Mouse (Mus musculus): ENCODE data around the gene Fam209. TPM values are rescaled to one million over a fixed set of nuclear protein-coding genes. Genes with fewer than 3 reads are reported as not detected.
A peak's percentile ranks its signal among the peaks of the same experiment; 100 is the strongest.

Fam209 gene
- total RNA-seq, 1 experiment: 0.54 TPM

DNA sequence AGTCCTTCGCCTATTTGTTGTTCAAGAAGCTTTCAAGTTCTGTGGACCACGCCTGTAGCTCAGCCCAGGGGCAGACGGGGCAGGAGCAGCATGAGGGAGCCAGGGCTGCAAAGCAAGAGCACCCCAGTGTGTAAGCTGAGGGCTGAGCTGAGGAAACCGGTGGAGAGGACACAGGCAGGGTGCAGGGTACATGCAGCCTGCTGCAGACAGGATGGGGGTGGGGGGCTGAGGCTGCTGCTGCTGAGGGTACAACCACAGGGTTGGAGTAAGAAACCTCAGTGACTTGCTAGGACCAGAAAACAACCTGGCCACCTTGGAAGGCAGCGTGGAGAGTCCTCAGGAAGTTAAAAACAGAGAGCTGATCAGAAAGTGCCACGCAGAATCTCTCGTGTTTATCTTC lies 8.0 kb downstream of the Fam209 start:
- Histone ChIP-seq H3K4me1 (ENCODE audit: control insufficient read depth in 2 of 2, insufficient read depth in 2 of 2, low read length in 2 of 2, poor library complexity in 1 of 2) (peaks cover 0 to 8% of the 10 kb centered on the region in 2 experiments; a peak in 2 of 4 replicates), H3K36me3 (ENCODE audit: control insufficient read depth, insufficient read depth, low read length, poor library complexity, severe bottlenecking) (no peaks in the 10 kb centered on the region), H3K9me3 (ENCODE audit: control insufficient read depth, insufficient read depth, low read depth, low read length) (no peaks in the 10 kb centered on the region), H3K27ac (ENCODE audit: insufficient read depth, low read depth, low read length, poor library complexity, severe bottlenecking) (no peak overlapping the region), H3K4me3 (ENCODE audit: insufficient read depth in 1 of 2, low read depth in 1 of 2, low read length in 2 of 2, poor library complexity in 1 of 2, severe bottlenecking in 1 of 2) (no peak overlapping the region), H3K9ac (ENCODE audit: insufficient read depth, low read depth, low read length, poor library complexity, severe bottlenecking) (no peak overlapping the region)
- in situ Hi-C loops (cut with MboI; ENCODE audit: low sequenced_read_pairs in 2 of 2, unreplicated experiment in 2 of 2): loop anchor here in 1 of 2 experiments (25.0 kb wide), 1 partner anchor 282 kb away; no protein-coding TSS in a partner anchor
- no peak for TF ChIP-seq ZC3H11A (IDR thresholded peaks at IDR 0.05; ENCODE audit: borderline replicate concordance, low read depth, low read length)
- DNase-seq (ENCODE audit: low read depth, low spot score): no peak

- peak; percentile 30 for DNase-seq (ENCODE audit: low read depth, low spot score)
- in situ Hi-C loops (cut with MboI; ENCODE audit: low sequenced_read_pairs in 2 of 2, unreplicated experiment in 2 of 2): loop anchor here in 1 of 2 experiments (25.0 kb wide), 1 partner anchor 280 kb away; no protein-coding TSS in a partner anchor
- TF ChIP-seq HCFC1 (IDR thresholded peaks at IDR 0.05; ENCODE audit: borderline replicate concordance, insufficient read depth, low read length): no peak
- TF ChIP-seq MAFK (IDR thresholded peaks at IDR 0.05; ENCODE audit: insufficient read depth, low read depth, low read length): no peak
- no peak for TF ChIP-seq ZC3H11A (IDR thresholded peaks at IDR 0.05; ENCODE audit: borderline replicate concordance, low read depth, low read length)
- no peak for TF ChIP-seq ZNF384 (IDR thresholded peaks at IDR 0.05; ENCODE audit: low read depth, low read length)
- TF ChIP-seq CHD2 (IDR thresholded peaks at IDR 0.05; ENCODE audit: low read depth, low read length): no peak
- peak overlapping the region; percentile 14; the same call in 1 of the 2 replicates for H3K9ac ChIP-seq (ENCODE audit: insufficient read depth, low read depth, low read length, poor library complexity, severe bottlenecking)
- H3K9me3 ChIP-seq (ENCODE audit: control insufficient read depth, insufficient read depth, low read depth, low read length): no peaks in the 10 kb centered on the region
- H3K36me3 ChIP-seq (ENCODE audit: control insufficient read depth, insufficient read depth, low read length, poor library complexity, severe bottlenecking): no peaks in the 10 kb centered on the region
- H3K27ac ChIP-seq (ENCODE audit: insufficient read depth, low read depth, low read length, poor library complexity, severe bottlenecking): 0 out of 2 replicates have a peak overlapping the region, but pooled peaks have one; percentile 35
- H3K4me3 ChIP-seq (ENCODE audit: insufficient read depth in 1 of 2, low read depth in 1 of 2, low read length in 2 of 2, poor library complexity in 1 of 2, severe bottlenecking in 1 of 2): peak overlapping the region in 1 of 2 experiments; percentile 3; a peak in 1 of 4 replicates
- peaks cover 0 to 8% of the 10 kb centered on the region in 2 experiments; a peak in 2 of 4 replicates for H3K4me1 ChIP-seq (ENCODE audit: control insufficient read depth in 2 of 2, insufficient read depth in 2 of 2, low read length in 2 of 2, poor library complexity in 1 of 2)
Measured at GRCm38 (mm10) chr2:172481654-172482385, 9.5 kb downstream of the Fam209 start.

- Histone ChIP-seq H3K36me3 (ENCODE audit: control insufficient read depth, insufficient read depth, low read length, poor library complexity, severe bottlenecking) (no peaks in the 10 kb centered on the region), H3K9ac (ENCODE audit: insufficient read depth, low read depth, low read length, poor library complexity, severe bottlenecking) (no peak overlapping the region), H3K4me3 (ENCODE audit: insufficient read depth in 1 of 2, low read depth in 1 of 2, low read length in 2 of 2, poor library complexity in 1 of 2, severe bottlenecking in 1 of 2) (no peak overlapping the region), H3K9me3 (ENCODE audit: control insufficient read depth, insufficient read depth, low read depth, low read length) (no peaks in the 10 kb centered on the region), H3K4me1 (ENCODE audit: control insufficient read depth in 2 of 2, insufficient read depth in 2 of 2, low read length in 2 of 2, poor library complexity in 1 of 2) (peaks cover 0 to 9% of the 10 kb centered on the region in 2 experiments; a peak in 2 of 4 replicates), H3K27ac (ENCODE audit: insufficient read depth, low read depth, low read length, poor library complexity, severe bottlenecking) (no peak overlapping the region)
- in situ Hi-C loops (cut with MboI; ENCODE audit: low sequenced_read_pairs in 2 of 2, unreplicated experiment in 2 of 2): loop anchor here in 1 of 2 experiments (25.0 kb wide), 1 partner anchor 278 kb away; no protein-coding TSS in a partner anchor
- TF ChIP-seq HCFC1 (IDR thresholded peaks at IDR 0.05; ENCODE audit: borderline replicate concordance, insufficient read depth, low read length) (no peak), ZNF384 (IDR thresholded peaks at IDR 0.05; ENCODE audit: low read depth, low read length) (no peak), ZC3H11A (IDR thresholded peaks at IDR 0.05; ENCODE audit: borderline replicate concordance, low read depth, low read length) (no peak), MAFK (IDR thresholded peaks at IDR 0.05; ENCODE audit: insufficient read depth, low read depth, low read length) (no peak), CHD2 (IDR thresholded peaks at IDR 0.05; ENCODE audit: low read depth, low read length) (no peak)
- DNase-seq (ENCODE audit: low read depth, low spot score): no peak
Measured at GRCm38 (mm10) chr2:172483766-172484413, 11.6 kb downstream of the Fam209 start.

DNA sequence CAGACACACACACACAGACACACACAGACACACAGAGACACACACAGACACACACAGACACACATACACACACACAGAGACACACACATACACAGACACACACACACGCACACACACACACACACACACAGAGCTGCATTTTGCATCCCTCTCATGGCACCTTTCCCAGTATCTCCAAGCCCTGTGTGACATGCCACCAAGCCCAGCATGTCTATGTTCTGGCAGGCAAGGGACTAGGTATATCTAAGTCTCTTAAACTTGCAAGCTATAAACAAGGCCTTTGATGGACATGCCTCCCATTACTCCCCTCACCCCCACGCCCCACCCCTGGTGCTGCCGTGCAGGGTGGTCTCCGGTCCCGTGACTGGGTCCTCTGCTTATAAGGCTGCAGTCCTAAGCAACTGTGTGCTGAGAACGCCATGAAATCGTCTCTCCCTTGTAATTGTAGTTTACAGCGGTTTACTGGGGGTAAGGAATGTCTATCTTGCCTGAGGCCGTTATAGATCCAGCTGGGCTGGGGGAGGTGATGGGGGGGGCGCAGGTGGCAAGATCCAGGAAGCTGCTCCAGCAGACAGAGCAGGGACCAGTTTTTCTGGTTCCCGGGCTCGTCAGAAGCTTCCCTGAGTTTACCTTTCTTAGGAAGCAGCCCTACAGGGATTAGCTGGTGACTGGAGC lies 12.5 kb downstream of the Fam209 start:
- TF ChIP-seq MAFK (IDR thresholded peaks at IDR 0.05; ENCODE audit: insufficient read depth, low read depth, low read length) (no peak), CHD2 (IDR thresholded peaks at IDR 0.05; ENCODE audit: low read depth, low read length) (no peak)
- Histone ChIP-seq H3K4me1 (ENCODE audit: control insufficient read depth in 2 of 2, insufficient read depth in 2 of 2, low read length in 2 of 2, poor library complexity in 1 of 2) (peaks cover 0 to 9% of the 10 kb centered on the region in 2 experiments; a peak in 2 of 4 replicates), H3K36me3 (ENCODE audit: control insufficient read depth, insufficient read depth, low read length, poor library complexity, severe bottlenecking) (no peaks in the 10 kb centered on the region), H3K27ac (ENCODE audit: insufficient read depth, low read depth, low read length, poor library complexity, severe bottlenecking) (no peak overlapping the region), H3K4me3 (ENCODE audit: insufficient read depth in 1 of 2, low read depth in 1 of 2, low read length in 2 of 2, poor library complexity in 1 of 2, severe bottlenecking in 1 of 2) (no peak overlapping the region), H3K9me3 (ENCODE audit: control insufficient read depth, insufficient read depth, low read depth, low read length) (no peaks in the 10 kb centered on the region), H3K9ac (ENCODE audit: insufficient read depth, low read depth, low read length, poor library complexity, severe bottlenecking) (no peak overlapping the region)
- in situ Hi-C loops (cut with MboI; ENCODE audit: low sequenced_read_pairs in 2 of 2, unreplicated experiment in 2 of 2): loop anchor here in 1 of 2 experiments (25.0 kb wide), 1 partner anchor 277 kb away; no protein-coding TSS in a partner anchor
- no peak for DNase-seq (ENCODE audit: low read depth, low spot score)
